Mouse (Mus musculus): Measurements from ENCODE around the gene Hpse2. TPM values are rescaled to one million over a fixed set of nuclear protein-coding genes. Genes with fewer than 3 reads are reported as not detected.

Hpse2 gene
- polyA plus RNA-seq (2014; fragmentation: Nextera tagmentation; extraction: Ambion mirVana): 0.68 and 0.73 TPM in 2 replicates

- Histone ChIP-seq H3K9ac (ENCODE audit: low read depth, low read length) (no peak within 1 kb of the TSS), H3K27ac (ENCODE audit: low read depth, low read length) (no peak within 1 kb of the TSS)
- 3% methylated on average over 18 of the region's 18 CpGs for WGBS
Observed at GRCm38 (mm10) chr19:43388017-43388904, at the start of gene Hpse2. Gene Hpse2, minus strand, starts transcription at chr19:43388355.

GRCm38 (mm10) chr19:43427446-43428224, 39.5 kb upstream of the Hpse2 start:
- Histone ChIP-seq H3K36me3 (ENCODE audit: control insufficient read depth, insufficient read depth, low read length) (no peaks in the 10 kb centered on the region), H3K27ac (ENCODE audit: low read depth, low read length) (no peak overlapping the region), H3K4me3 (ENCODE audit: low read depth, low read length) (no peak overlapping the region), H3K27me3 (ENCODE audit: control insufficient read depth, insufficient read depth, low read length) (no peaks in the 10 kb centered on the region), H3K9ac (ENCODE audit: low read depth, low read length) (no peak overlapping the region), H3K9me3 (ENCODE audit: control insufficient read depth, low read length) (no peaks in the 10 kb centered on the region), H3K4me1 (replicated peaks; ENCODE audit: control insufficient read depth, insufficient read depth, low read length) (no peaks in the 10 kb centered on the region), H3K4me2 (replicated peaks; ENCODE audit: low read depth, low read length) (no peak overlapping the region)
- DNase-seq (ENCODE audit: low spot score) (no peak), ATAC-seq (ENCODE audit: low FRiP score) (no peak)
- 90% methylated on average over 24 of the region's 24 CpGs for WGBS

More at GRCm38 (mm10) chr19:43388017-43388904, at the start of gene Hpse2:
- H3K4me1 ChIP-seq (replicated peaks; ENCODE audit: control insufficient read depth, insufficient read depth, low read length): peaks cover 8% of the 10 kb centered on the region
- ATAC-seq (ENCODE audit: low FRiP score): no peak
- peak within 1 kb of the TSS; percentile 26 for H3K4me2 ChIP-seq (replicated peaks; ENCODE audit: low read depth, low read length)
- H3K27me3 ChIP-seq (ENCODE audit: control insufficient read depth, insufficient read depth, low read length): peaks cover 54% of the 10 kb centered on the region
- no peaks in the 10 kb centered on the region for H3K9me3 ChIP-seq (ENCODE audit: control insufficient read depth, low read length)
- H3K36me3 ChIP-seq (ENCODE audit: control insufficient read depth, insufficient read depth, low read length): no peaks in the 10 kb centered on the region
- H3K4me3 ChIP-seq (ENCODE audit: low read depth, low read length): peak within 1 kb of the TSS; percentile 13; the same call in 1 of the 2 replicates
- DNase-seq (ENCODE audit: low spot score): peak; percentile 45

- no peak overlapping the region for H3K9ac ChIP-seq (ENCODE audit: low read depth, low read length)
- no peak overlapping the region for H3K4me3 ChIP-seq (ENCODE audit: low read depth, low read length)
- WGBS: 74% methylated on average over 2 of the region's 2 CpGs
- DNase-seq (ENCODE audit: low spot score): no peak
- no peaks in the 10 kb centered on the region for H3K4me1 ChIP-seq (replicated peaks; ENCODE audit: control insufficient read depth, insufficient read depth, low read length)
- H3K36me3 ChIP-seq (ENCODE audit: control insufficient read depth, insufficient read depth, low read length): no peaks in the 10 kb centered on the region
- ATAC-seq (ENCODE audit: low FRiP score): no peak
- H3K4me2 ChIP-seq (replicated peaks; ENCODE audit: low read depth, low read length): no peak overlapping the region
- H3K27ac ChIP-seq (ENCODE audit: low read depth, low read length): no peak overlapping the region
- no peaks in the 10 kb centered on the region for H3K9me3 ChIP-seq (ENCODE audit: control insufficient read depth, low read length)
- H3K27me3 ChIP-seq (ENCODE audit: control insufficient read depth, insufficient read depth, low read length): no peaks in the 10 kb centered on the region
Observed at GRCm38 (mm10) chr19:43424082-43424481, 35.9 kb upstream of the Hpse2 start.

- Histone ChIP-seq H3K4me2 (replicated peaks; ENCODE audit: low read depth, low read length) (no peak overlapping the region), H3K27ac (ENCODE audit: low read depth, low read length) (no peak overlapping the region), H3K9ac (ENCODE audit: low read depth, low read length) (no peak overlapping the region), H3K27me3 (ENCODE audit: control insufficient read depth, insufficient read depth, low read length) (no peaks in the 10 kb centered on the region), H3K4me3 (ENCODE audit: low read depth, low read length) (no peak overlapping the region), H3K9me3 (ENCODE audit: control insufficient read depth, low read length) (no peaks in the 10 kb centered on the region), H3K36me3 (ENCODE audit: control insufficient read depth, insufficient read depth, low read length) (no peaks in the 10 kb centered on the region), H3K4me1 (replicated peaks; ENCODE audit: control insufficient read depth, insufficient read depth, low read length) (no peaks in the 10 kb centered on the region)
- DNase-seq (ENCODE audit: low spot score): no peak
- no peak for ATAC-seq (ENCODE audit: low FRiP score)
- 88% methylated on average over 3 of the region's 3 CpGs for WGBS
Observed at GRCm38 (mm10) chr19:43420506-43420905, 32.4 kb upstream of the Hpse2 start.

- no peaks in the 10 kb centered on the region for H3K36me3 ChIP-seq (ENCODE audit: control insufficient read depth, insufficient read depth, low read length)
- ATAC-seq (ENCODE audit: low FRiP score): no peak
- no peak overlapping the region for H3K4me2 ChIP-seq (replicated peaks; ENCODE audit: low read depth, low read length)
- 88% methylated on average over 2 of the region's 2 CpGs for WGBS
- H3K4me1 ChIP-seq (replicated peaks; ENCODE audit: control insufficient read depth, insufficient read depth, low read length): no peaks in the 10 kb centered on the region
- no peaks in the 10 kb centered on the region for H3K9me3 ChIP-seq (ENCODE audit: control insufficient read depth, low read length)
- no peak overlapping the region for H3K9ac ChIP-seq (ENCODE audit: low read depth, low read length)
- no peak overlapping the region for H3K4me3 ChIP-seq (ENCODE audit: low read depth, low read length)
- H3K27ac ChIP-seq (ENCODE audit: low read depth, low read length): no peak overlapping the region
- DNase-seq (ENCODE audit: low spot score): no peak
- no peaks in the 10 kb centered on the region for H3K27me3 ChIP-seq (ENCODE audit: control insufficient read depth, insufficient read depth, low read length)
Observed at GRCm38 (mm10) chr19:43415565-43415964, 27.4 kb upstream of the Hpse2 start.

GRCm38 (mm10) chr19:43407181-43407580, 19.0 kb upstream of the Hpse2 start:
- Histone ChIP-seq H3K36me3 (ENCODE audit: control insufficient read depth, insufficient read depth, low read length) (no peaks in the 10 kb centered on the region), H3K27ac (ENCODE audit: low read depth, low read length) (no peak overlapping the region), H3K27me3 (ENCODE audit: control insufficient read depth, insufficient read depth, low read length) (no peaks in the 10 kb centered on the region), H3K9me3 (ENCODE audit: control insufficient read depth, low read length) (no peaks in the 10 kb centered on the region), H3K4me3 (ENCODE audit: low read depth, low read length) (no peak overlapping the region), H3K4me1 (replicated peaks; ENCODE audit: control insufficient read depth, insufficient read depth, low read length) (no peaks in the 10 kb centered on the region), H3K4me2 (replicated peaks; ENCODE audit: low read depth, low read length) (no peak overlapping the region), H3K9ac (ENCODE audit: low read depth, low read length) (no peak overlapping the region)
- WGBS: 43% methylated on average over 1 of the region's 1 CpGs
- ATAC-seq (ENCODE audit: low FRiP score) (no peak), DNase-seq (ENCODE audit: low spot score) (no peak)

- H3K36me3 ChIP-seq (ENCODE audit: control insufficient read depth, insufficient read depth, low read length): no peaks in the 10 kb centered on the region
- H3K9ac ChIP-seq (ENCODE audit: low read depth, low read length): no peak overlapping the region
- peak; percentile 73 for DNase-seq (ENCODE audit: low spot score)
- H3K27me3 ChIP-seq (ENCODE audit: control insufficient read depth, insufficient read depth, low read length): no peaks in the 10 kb centered on the region; the same call in 1 of the 2 replicates
- no peaks in the 10 kb centered on the region for H3K9me3 ChIP-seq (ENCODE audit: control insufficient read depth, low read length)
- no peak for ATAC-seq (ENCODE audit: low FRiP score)
- H3K27ac ChIP-seq (ENCODE audit: low read depth, low read length): no peak overlapping the region
- WGBS: 7% methylated on average over 4 of the region's 4 CpGs
- H3K4me3 ChIP-seq (ENCODE audit: low read depth, low read length): no peak overlapping the region
- H3K4me2 ChIP-seq (replicated peaks; ENCODE audit: low read depth, low read length): no peak overlapping the region
- no peaks in the 10 kb centered on the region for H3K4me1 ChIP-seq (replicated peaks; ENCODE audit: control insufficient read depth, insufficient read depth, low read length)
Observed at GRCm38 (mm10) chr19:43396327-43396726, 8.2 kb upstream of the Hpse2 start.

GRCm38 (mm10) chr19:43387071-43387770, 934 bp downstream of the Hpse2 start:
- no peak overlapping the region for H3K27ac ChIP-seq (ENCODE audit: low read depth, low read length)
- H3K4me3 ChIP-seq (ENCODE audit: low read depth, low read length): no peak overlapping the region; the same call in 1 of the 2 replicates
- peaks cover 8% of the 10 kb centered on the region for H3K4me1 ChIP-seq (replicated peaks; ENCODE audit: control insufficient read depth, insufficient read depth, low read length)
- H3K4me2 ChIP-seq (replicated peaks; ENCODE audit: low read depth, low read length): no peak overlapping the region
- peak; percentile 53 for DNase-seq (ENCODE audit: low spot score)
- peaks cover 59% of the 10 kb centered on the region for H3K27me3 ChIP-seq (ENCODE audit: control insufficient read depth, insufficient read depth, low read length)
- H3K9ac ChIP-seq (ENCODE audit: low read depth, low read length): no peak overlapping the region
- under 1% methylated on average over 14 of the region's 14 CpGs for WGBS
- ATAC-seq (ENCODE audit: low FRiP score): no peak
- H3K9me3 ChIP-seq (ENCODE audit: control insufficient read depth, low read length): no peaks in the 10 kb centered on the region
- no peaks in the 10 kb centered on the region for H3K36me3 ChIP-seq (ENCODE audit: control insufficient read depth, insufficient read depth, low read length)

All from hindbrain, embryonic 11.5 days (tissue).